Mouse (Mus musculus) megakaryocyte, embryonic 14.5 days (primary cell): ENCODE results near the gene Sbno1.

Source experiments
- FLI1 ChIP-seq: IDR thresholded peaks from 2 replicates; pipeline ENCODE4 v1.6.1; 2012; ENCODE audit warnings: low read length, inconsistent platforms, mixed read lengths
- GATA1 ChIP-seq: IDR thresholded peaks from 3 replicates; pipeline ENCODE4 v1.6.1; 2012; ENCODE audit warnings: mixed read lengths, low read length, inconsistent platforms, borderline replicate concordance

DNA sequence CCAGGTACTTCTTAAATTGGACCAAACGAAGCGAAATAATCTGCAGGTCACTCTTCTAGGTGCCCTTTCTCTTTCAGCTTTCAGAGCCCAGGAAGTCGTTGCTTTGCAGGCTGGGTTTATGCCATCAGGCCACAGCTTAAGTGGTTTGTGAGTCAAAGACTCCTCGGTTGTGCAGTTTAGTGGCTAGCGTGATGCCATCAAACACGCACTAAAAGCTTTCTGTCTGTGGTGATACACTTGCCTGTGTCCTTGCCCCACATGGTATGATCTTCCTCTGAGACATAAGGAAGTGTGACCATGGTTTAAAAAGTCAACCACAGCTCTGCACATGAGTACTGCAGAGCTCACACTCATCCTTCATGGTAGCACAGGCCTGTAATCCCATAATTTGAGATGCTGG lies 95.7 kb downstream of the Sbno1 start:
- TF ChIP-seq FLI1 (no peak), GATA1 (no peak)
